In the genomic region with DNA sequence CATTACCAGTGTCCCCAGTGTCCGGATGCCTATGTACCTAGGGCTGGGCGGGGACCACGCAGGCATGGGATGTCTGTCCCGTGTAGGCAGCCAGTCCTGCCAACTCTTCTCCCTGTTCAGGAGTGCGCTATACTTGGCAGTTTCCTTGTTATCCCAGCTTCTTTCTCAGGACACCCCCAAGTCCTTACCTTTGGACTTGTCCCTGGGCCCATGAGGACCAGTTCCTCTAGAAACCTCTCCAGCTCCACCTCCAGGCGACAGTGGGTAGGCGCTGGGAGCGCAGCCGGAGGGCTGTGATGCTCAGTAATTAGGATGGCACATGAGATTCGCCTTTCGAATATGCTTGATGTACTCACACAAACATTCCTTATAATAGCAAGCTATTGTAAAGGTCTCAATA, we compare ENCODE assay signal across 9 mouse cellular contexts. TPM values are rescaled to one million over a fixed set of nuclear protein-coding genes. Genes with fewer than 3 reads are reported as not detected.
DNase-seq lines count a peak whose midpoint lies in the region; ATAC-seq and TF ChIP-seq lines count a peak whose summit lies in the region.
"Had no signal": no experiment of that assay in that cellular context is flagged by ENCODE, and none has a peak within 500 bp of the region (broad histone marks: within the 10 kb centered on the region; RNA-seq: fewer than 3 reads in every experiment).

No protein-coding gene starts in this region.

- no peak overlapping the region for H3K27ac ChIP-seq in MEL (ENCODE audit: control insufficient read depth, low read depth, low read length)
- H3K27ac ChIP-seq in embryonic fibroblast, embryonic 13.5 days (ENCODE audit: insufficient read depth, low read length), result no peak overlapping the region
- no peak overlapping the region for H3K27ac ChIP-seq in limb, embryonic 10.5 days
- no peak overlapping the region for H3K27ac ChIP-seq in small intestine, adult 2 months (ENCODE audit: insufficient read depth, low read depth, low read length)
- H3K27ac ChIP-seq: heart, embryonic 13.5 days had no signal

- no peak for TF ChIP-seq EP300 in MEL (IDR thresholded peaks at IDR 0.05; ENCODE audit: low read depth in 1 of 2, low read length in 2 of 2)

- WGBS in limb, embryonic 10.5 days, result 18% methylated on average over 11 of the region's 11 CpGs
- WGBS in small intestine, adult 2 months, result 12% methylated on average over 11 of the region's 11 CpGs

- no peak for ATAC-seq in frontal cortex, adult (ENCODE audit: low TSS enrichment)

- no peak for TF ChIP-seq POLR2A in MEL (IDR thresholded peaks at IDR 0.05; ENCODE audit: control insufficient read depth in 1 of 2, insufficient read depth in 1 of 2, low read depth in 1 of 2, low read length in 2 of 2, poor library complexity in 1 of 2)
- TF ChIP-seq POLR2A in embryonic fibroblast, embryonic 13.5 days (IDR thresholded peaks at IDR 0.05; ENCODE audit: low read depth, low read length), result no peak
- no peak for TF ChIP-seq POLR2A in small intestine, adult 2 months (IDR thresholded peaks at IDR 0.05; ENCODE audit: low read depth, low read length)

- TF ChIP-seq CTCF in MEL (IDR thresholded peaks at IDR 0.05 in 2 of 3, conservative IDR thresholded peaks at IDR 0.05 in 1 of 3; ENCODE audit: control insufficient read depth in 1 of 3, insufficient read depth in 1 of 3, low read depth in 2 of 3, low read length in 3 of 3, poor library complexity in 1 of 3, severe bottlenecking in 1 of 3), result peak in 2 of 3 experiments; percentile 32 to 39; a peak in 4 of 6 replicates
- 0 out of 2 replicates have a peak, but pooled peaks have one; percentile 2 for TF ChIP-seq CTCF in embryonic fibroblast, embryonic 13.5 days (IDR thresholded peaks at IDR 0.05; ENCODE audit: borderline replicate concordance, insufficient read depth, low read length)
- TF ChIP-seq CTCF in small intestine, adult 2 months (IDR thresholded peaks at IDR 0.05; ENCODE audit: extremely low read depth, insufficient read length, insufficient replicate concordance, low read depth, low read length), result peak; percentile 41; the same call in 1 of the 2 replicates

- H3K9me3 ChIP-seq in MEL (replicated peaks; ENCODE audit: insufficient read depth, low read length), result no peaks in the 10 kb centered on the region
- H3K9me3 ChIP-seq in limb, embryonic 10.5 days (replicated peaks), result no peaks in the 10 kb centered on the region
- H3K9me3 ChIP-seq: heart, embryonic 13.5 days had no signal

- no peaks in the 10 kb centered on the region for H3K36me3 ChIP-seq in MEL (ENCODE audit: control insufficient read depth in 1 of 2, insufficient read depth in 2 of 2, low read length in 2 of 2)
- H3K36me3 ChIP-seq in limb, embryonic 10.5 days, result no peaks in the 10 kb centered on the region
- H3K36me3 ChIP-seq in small intestine, adult 2 months (ENCODE audit: control insufficient read depth, insufficient read depth, low read length), result no peaks in the 10 kb centered on the region
- H3K36me3 ChIP-seq: heart, embryonic 13.5 days had no signal

- H3K4me3 ChIP-seq in MEL (ENCODE audit: control insufficient read depth in 1 of 2, insufficient read depth in 1 of 2, low read depth in 2 of 2, low read length in 2 of 2), result no peak overlapping the region
- H3K4me3 ChIP-seq in embryonic fibroblast, embryonic 13.5 days (ENCODE audit: insufficient read depth, low read length), result no peak overlapping the region
- H3K4me3 ChIP-seq in limb, embryonic 10.5 days, result no peak overlapping the region
- H3K4me3 ChIP-seq in small intestine, adult 2 months (ENCODE audit: low read depth, low read length), result no peak overlapping the region

- peak; percentile 20 for DNase-seq in kidney, adult 18-20 months
- DNase-seq in kidney, adult 11 months, result no peak
- no peak for DNase-seq in MEL (ENCODE audit: low read depth, low spot score)
- peak; percentile 51 for DNase-seq in limb, embryonic 10.5 days (ENCODE audit: low spot score)
- DNase-seq in left cerebral cortex, adult 9 months (ENCODE audit: low spot score in 2 of 2), result no peak

- TF ChIP-seq RAD21 in MEL (IDR thresholded peaks at IDR 0.05; ENCODE audit: low read depth, low read length), result no peak

- H3K9ac ChIP-seq in MEL (ENCODE audit: control insufficient read depth, low read depth, low read length, poor library complexity, severe bottlenecking), result no peak overlapping the region

- H3K4me1 ChIP-seq in MEL (ENCODE audit: control insufficient read depth in 1 of 2, insufficient read depth in 2 of 2, low read length in 2 of 2), result no peaks in the 10 kb centered on the region
- H3K4me1 ChIP-seq in embryonic fibroblast, embryonic 13.5 days (ENCODE audit: control insufficient read depth, insufficient read depth, low read length), result no peaks in the 10 kb centered on the region
- peaks cover 33% of the 10 kb centered on the region for H3K4me1 ChIP-seq in limb, embryonic 10.5 days
- peaks cover 16% of the 10 kb centered on the region for H3K4me1 ChIP-seq in small intestine, adult 2 months (ENCODE audit: control insufficient read depth, insufficient read depth, insufficient read length, low read length)

- no peaks in the 10 kb centered on the region for H3K79me2 ChIP-seq in MEL (ENCODE audit: control insufficient read depth, insufficient read depth, low read length, poor library complexity)

- no peaks in the 10 kb centered on the region; a peak in 1 of 4 replicates for H3K27me3 ChIP-seq in MEL (ENCODE audit: control insufficient read depth in 1 of 2, insufficient read depth in 2 of 2, low read length in 2 of 2)
- H3K27me3 ChIP-seq in limb, embryonic 10.5 days (ENCODE audit: low read depth, poor library complexity, severe bottlenecking), result peaks cover 84% of the 10 kb centered on the region
- peaks cover 30% of the 10 kb centered on the region for H3K27me3 ChIP-seq in small intestine, adult 2 months (ENCODE audit: control insufficient read depth, insufficient read depth, low read length)

TF ChIP-seq in MEL, 35 proteins besides CTCF, POLR2A, EP300 and RAD21:
- TF ChIP-seq SMC3 (IDR thresholded peaks at IDR 0.05; ENCODE audit: low read depth, low read length) (peak; percentile 41), ETS1 (IDR thresholded peaks at IDR 0.05; ENCODE audit: low read depth, low read length) (no peak), KAT2A (conservative IDR thresholded peaks at IDR 0.05; ENCODE audit: low read depth, low read length) (no peak), TAL1 (IDR thresholded peaks at IDR 0.05; ENCODE audit: low read length) (no peak)

RNA-seq across cellular contexts. Expression of a gene that starts 13.4 kb away (rescaled TPM):
- not detected in 2 replicates for total RNA-seq in MEL (2012; rRNA removed)
- polyA plus RNA-seq in MEL (2012; ENCODE audit: insufficient read depth in 1 of 2, insufficient read length in 2 of 2, low read depth in 1 of 2, low replicate concordance in 2 of 2, missing spikeins in 1 of 2), result not detected
- not detected in 2 replicates for polyA plus RNA-seq in embryonic fibroblast, embryonic 13.5 days (2011; ENCODE audit: insufficient read length, low read depth, missing spikeins)
- polyA plus RNA-seq in limb, embryonic 10.5 days (2016; fragmentation: Nextera tagmentation; extraction: Ambion mirVana), result not detected in 2 replicates
- polyA plus RNA-seq in small intestine, adult 2 months (2012; rRNA removed), result 0.10 TPM in 1 of 2 replicates, not detected in the other
- polyA plus RNA-seq: heart, embryonic 13.5 days had no signal

RNA-seq across cellular contexts. Expression of a gene that starts 20.0 kb away (rescaled TPM):
- not detected in 2 replicates for total RNA-seq in MEL (2012; rRNA removed)
- under 1 TPM in 1 of 2 experiments, not detected in 1; 0.11 TPM for polyA plus RNA-seq in MEL (2012; ENCODE audit: insufficient read depth in 1 of 2, insufficient read length in 2 of 2, low read depth in 1 of 2, low replicate concordance in 2 of 2, missing spikeins in 1 of 2)
- polyA plus RNA-seq in embryonic fibroblast, embryonic 13.5 days (2011; ENCODE audit: insufficient read length, low read depth, missing spikeins), result not detected in 2 replicates
- 1.1 and 1.2 TPM in 2 replicates for polyA plus RNA-seq in limb, embryonic 10.5 days (2016; fragmentation: Nextera tagmentation; extraction: Ambion mirVana)
- polyA plus RNA-seq in small intestine, adult 2 months (2012; rRNA removed), result 1.0 and 1.4 TPM in 2 replicates

RNA-seq across cellular contexts. Expression of a gene that starts 25.8 kb away (rescaled TPM):
- total RNA-seq in MEL (2012; rRNA removed), result 27.0 and 27.1 TPM in 2 replicates
- polyA plus RNA-seq in MEL (2012; ENCODE audit: insufficient read depth in 1 of 2, insufficient read length in 2 of 2, low read depth in 1 of 2, low replicate concordance in 2 of 2, missing spikeins in 1 of 2), result 10 to 100 TPM in 1 of 2 experiments, not detected in 1; 43.6 TPM
- 29.9 and 38.5 TPM in 2 replicates for polyA plus RNA-seq in embryonic fibroblast, embryonic 13.5 days (2011; ENCODE audit: insufficient read length, low read depth, missing spikeins)
- 81.6 and 87.8 TPM in 2 replicates for polyA plus RNA-seq in limb, embryonic 10.5 days (2016; fragmentation: Nextera tagmentation; extraction: Ambion mirVana)
- 5.1 and 9.1 TPM in 2 replicates for polyA plus RNA-seq in small intestine, adult 2 months (2012; rRNA removed)

RNA-seq across cellular contexts. Expression of a gene that starts 26.1 kb away (rescaled TPM):
- total RNA-seq in MEL (2012; rRNA removed), result 29.4 and 35.6 TPM in 2 replicates
- polyA plus RNA-seq in MEL (2012; ENCODE audit: insufficient read depth in 1 of 2, insufficient read length in 2 of 2, low read depth in 1 of 2, low replicate concordance in 2 of 2, missing spikeins in 1 of 2), result 10 to 100 TPM in 1 of 2 experiments, not detected in 1; 51.5 TPM
- 19.8 and 21.0 TPM in 2 replicates for polyA plus RNA-seq in embryonic fibroblast, embryonic 13.5 days (2011; ENCODE audit: insufficient read length, low read depth, missing spikeins)
- polyA plus RNA-seq in limb, embryonic 10.5 days (2016; fragmentation: Nextera tagmentation; extraction: Ambion mirVana), result 38.8 and 40.7 TPM in 2 replicates
- polyA plus RNA-seq in small intestine, adult 2 months (2012; rRNA removed), result 54.9 and 68.9 TPM in 2 replicates

RNA-seq across cellular contexts. Expression of a gene that starts 30.9 kb away (rescaled TPM):
- total RNA-seq in MEL (2012; rRNA removed), result not detected in 2 replicates
- polyA plus RNA-seq in MEL (2012; ENCODE audit: insufficient read depth in 1 of 2, insufficient read length in 2 of 2, low read depth in 1 of 2, low replicate concordance in 2 of 2, missing spikeins in 1 of 2), result not detected
- polyA plus RNA-seq in embryonic fibroblast, embryonic 13.5 days (2011; ENCODE audit: insufficient read length, low read depth, missing spikeins), result not detected in 2 replicates
- not detected in 2 replicates for polyA plus RNA-seq in limb, embryonic 10.5 days (2016; fragmentation: Nextera tagmentation; extraction: Ambion mirVana)
- polyA plus RNA-seq in small intestine, adult 2 months (2012; rRNA removed), result 3,061 and 5,933 TPM in 2 replicates

Comparison
In these comparisons a context has a peak if more than half of its experiments do, and no peak if none do; other contexts are left out.
1. DNase-seq: peak in kidney, adult 18-20 months (single experiment) and limb, embryonic 10.5 days (single experiment); none in kidney, adult 11 months (single experiment), MEL (single experiment) and left cerebral cortex, adult 9 months (0 of 2).
2. Peak in every context shown above with its lines, with median percentiles within 50 percentile points of each other: CTCF ChIP-seq.